Mouse (Mus musculus) T-cell, adult 2 months (primary cell): ENCODE measurements around the gene Grk1.

ENCODE experiments used
- DNase-seq: peaks from one replicate; pipeline ENCODE4 v3.0.0; 2022; ENCODE audit warnings: low spot score

The Grk1 gene

DNA sequence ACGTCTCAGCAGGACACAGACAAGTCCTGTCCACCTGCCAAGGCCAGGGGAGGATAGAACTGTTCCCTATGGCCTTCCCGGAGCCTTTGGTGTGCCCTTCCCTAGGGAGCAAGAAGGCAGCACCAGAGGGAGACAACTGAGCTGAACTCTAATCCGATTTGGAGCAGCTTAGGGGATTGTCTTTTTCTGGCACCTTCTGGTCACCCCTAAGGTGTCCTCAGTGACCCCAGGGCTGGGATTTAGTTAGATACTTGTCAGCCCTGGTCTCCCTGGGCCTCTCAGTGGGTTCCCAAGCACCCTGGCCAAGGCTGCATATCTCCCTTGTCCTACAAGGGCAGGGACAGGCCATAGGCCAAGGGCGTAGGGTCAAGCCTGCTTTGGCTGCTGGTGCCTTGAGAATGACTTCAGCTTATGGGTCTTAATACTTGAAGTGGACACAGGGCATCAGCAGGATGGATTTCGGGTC lies at the start of gene Grk1:
Gene Grk1 (plus strand): TSS at position 416 of the 466 bp plus-strand sequence.
- no peak for DNase-seq

DNA sequence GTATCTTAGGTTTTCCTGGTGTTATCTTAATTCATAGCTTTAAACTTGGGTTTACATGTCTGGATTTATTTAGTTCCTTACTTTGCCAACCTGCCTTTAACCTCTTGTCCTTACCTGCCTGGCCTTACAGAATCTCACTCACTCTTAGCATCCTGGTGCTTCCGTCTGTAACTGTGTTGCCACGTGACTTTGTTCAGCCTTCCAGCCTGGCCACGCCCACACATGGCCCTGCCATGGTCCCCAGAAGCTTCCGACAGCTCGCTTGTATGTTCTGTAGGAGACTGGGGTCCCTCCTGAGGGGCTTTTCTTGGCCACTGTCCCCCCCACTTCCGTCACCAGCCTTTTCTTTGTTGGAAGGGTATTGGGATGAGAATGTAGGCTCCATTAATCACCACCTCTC lies 48.7 kb upstream of the Grk1 start:
- DNase-seq: no peak

DNA sequence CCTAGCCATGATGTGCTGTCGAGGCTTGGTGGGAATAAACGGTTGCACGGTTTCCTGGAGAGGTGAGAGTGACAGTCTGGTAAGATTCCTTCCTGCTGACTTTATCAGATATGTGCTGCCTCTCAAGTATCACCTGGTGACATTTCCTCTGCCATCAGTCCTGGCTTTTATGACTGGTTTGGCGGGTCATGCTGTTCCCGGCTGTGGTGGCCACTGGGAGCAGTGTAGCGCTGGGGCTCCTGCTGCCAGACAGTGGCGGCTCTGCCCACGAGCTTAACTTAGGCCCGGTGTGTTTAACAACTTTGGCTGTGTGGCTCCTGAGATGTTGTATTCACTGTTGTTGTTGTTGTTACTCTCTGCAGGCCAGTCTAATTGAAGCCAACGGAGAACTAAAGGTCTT lies 48.2 kb upstream of the Grk1 start:
- DNase-seq: no peak

DNA sequence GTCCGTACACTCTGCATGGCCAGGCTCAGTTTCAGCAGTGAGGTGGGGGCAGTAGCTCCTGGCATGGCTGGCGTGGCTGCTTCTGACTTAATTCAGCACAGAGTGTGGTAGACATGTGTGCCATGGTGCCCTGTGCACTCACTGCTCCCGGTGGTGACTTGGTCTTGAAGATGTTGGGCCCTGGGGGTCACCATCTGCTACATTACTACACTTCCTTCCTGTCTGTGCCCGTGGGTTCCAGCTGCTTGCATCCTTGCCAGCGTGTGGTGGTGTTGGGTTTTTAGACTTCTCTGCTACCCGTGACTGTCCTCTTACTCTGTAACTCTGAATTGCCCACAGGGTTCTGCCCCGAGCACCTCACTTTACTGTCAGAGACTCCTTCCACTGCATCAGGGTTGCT lies 44.7 kb upstream of the Grk1 start:
- DNase-seq: no peak

DNA sequence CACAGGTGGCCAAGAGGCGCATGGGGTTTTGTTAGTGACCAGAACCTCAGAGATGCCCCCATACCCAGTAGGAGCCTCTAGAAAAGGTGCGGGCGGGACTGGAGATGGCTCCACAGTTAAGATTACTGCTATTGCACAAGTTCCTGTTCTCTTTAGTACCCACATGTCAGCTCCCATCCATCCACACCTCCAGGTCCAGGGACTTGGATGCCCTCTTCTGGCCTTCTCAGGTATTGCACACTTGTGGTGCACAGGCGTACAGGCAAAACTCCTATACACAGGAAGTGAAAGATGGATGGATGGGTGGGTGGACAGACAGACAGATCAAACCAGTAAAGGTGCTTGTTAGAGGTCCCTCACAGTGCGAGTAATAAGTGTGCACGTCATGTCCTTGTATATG lies 43.0 kb upstream of the Grk1 start:
- DNase-seq: no peak

DNA sequence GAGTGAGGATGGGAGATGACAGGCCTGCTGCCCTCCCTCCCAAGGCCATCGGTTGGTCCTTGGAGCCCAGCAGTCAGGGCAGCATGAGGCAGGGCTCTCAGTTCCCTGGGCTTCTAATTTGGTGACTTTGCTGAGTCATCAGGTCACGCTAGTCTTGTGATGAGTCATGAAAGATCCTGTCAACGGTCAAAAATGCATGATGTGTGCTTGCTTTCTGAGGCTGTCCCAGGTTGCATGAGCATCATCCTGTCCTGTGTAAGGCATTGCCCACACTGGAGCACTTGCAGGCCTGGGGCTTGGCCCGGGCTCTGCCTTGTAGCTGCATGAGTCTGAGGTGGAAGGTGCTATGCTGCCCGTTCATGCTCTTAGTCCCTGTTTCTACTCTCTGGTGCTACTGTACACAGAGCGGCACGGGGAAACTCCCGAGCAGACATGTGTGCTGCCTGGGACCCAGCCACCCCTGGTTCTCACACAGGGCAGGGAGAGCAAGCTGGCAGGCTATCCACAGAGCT lies 31.7 kb upstream of the Grk1 start:
- no peak for DNase-seq

DNA sequence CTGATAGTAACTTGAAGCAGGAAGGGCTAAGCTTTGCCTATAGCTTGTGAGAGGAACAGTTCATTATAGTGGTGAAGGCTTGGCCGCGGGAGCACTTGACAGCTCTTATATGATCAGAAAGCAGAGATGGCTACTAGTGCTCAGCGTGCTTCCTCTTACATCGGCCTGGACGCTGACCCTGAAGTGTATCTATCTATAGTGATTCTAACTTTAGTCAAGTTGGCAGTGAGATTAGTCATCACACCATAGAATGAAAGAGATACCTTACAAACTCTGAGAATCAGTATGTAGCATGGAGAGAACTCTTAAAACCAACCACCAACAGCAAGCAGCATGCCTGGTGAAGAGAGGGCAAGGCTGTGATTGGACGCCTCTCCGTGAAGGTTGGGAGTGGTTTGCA lies 23.3 kb upstream of the Grk1 start:
- no peak for DNase-seq

DNA sequence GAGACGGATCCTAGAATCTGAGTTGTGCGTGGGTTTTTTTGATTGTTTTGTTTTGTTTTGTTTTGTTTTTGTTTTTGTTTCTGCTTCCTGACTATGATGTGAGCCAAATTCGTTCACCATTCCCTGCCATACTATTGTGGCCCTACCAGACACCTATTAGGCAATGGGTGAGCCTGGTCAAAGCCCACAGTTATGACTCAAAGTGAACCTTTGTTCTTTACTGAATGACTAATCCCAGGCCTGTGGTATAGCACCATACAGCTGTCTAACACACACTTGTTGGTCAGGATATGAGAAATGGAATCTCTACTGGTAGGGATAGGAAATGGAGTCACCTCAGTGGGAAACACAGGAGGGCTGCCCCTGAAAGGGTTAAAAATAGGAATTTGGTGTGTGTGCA lies 22.3 kb upstream of the Grk1 start:
- DNase-seq: no peak

DNA sequence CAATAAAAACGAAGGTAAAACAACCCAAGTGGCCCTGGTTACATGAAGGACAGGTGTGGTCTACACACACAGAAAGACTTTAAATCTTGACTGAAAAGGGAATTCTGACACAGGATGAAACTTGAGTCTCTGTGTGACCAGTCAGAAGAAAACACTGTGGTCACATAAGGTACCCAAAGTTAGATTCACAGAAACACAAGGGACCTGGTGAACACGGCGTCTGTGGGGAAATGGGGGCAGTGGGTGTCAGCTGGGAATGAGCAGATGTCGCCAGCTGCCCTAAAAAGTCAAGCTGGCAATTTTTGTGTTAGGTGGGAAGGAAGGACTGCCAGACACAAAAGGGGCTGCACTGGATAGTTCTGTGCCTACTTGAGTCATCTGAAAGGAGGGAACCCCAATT lies 21.9 kb upstream of the Grk1 start:
- DNase-seq: no peak

DNA sequence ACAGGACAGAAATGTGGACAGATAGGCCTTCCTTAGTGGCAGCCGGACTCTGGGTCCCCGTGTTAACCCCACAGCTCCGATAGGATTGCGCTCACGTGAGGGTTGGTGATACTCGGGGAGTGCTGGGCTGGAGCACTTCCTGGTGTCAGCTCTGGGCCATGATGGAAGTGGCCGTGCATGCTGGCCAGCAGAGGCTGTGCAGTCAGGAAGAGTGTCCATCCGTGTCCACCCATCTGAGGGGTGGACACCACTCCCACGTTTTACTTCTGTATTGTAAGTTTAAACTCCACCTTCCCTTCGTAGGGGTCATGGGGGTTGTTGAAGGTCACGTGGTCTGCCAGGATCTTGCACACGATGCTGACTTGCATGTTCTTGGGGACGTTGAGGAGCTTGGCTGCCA lies 18.5 kb upstream of the Grk1 start:
- DNase-seq: no peak

DNA sequence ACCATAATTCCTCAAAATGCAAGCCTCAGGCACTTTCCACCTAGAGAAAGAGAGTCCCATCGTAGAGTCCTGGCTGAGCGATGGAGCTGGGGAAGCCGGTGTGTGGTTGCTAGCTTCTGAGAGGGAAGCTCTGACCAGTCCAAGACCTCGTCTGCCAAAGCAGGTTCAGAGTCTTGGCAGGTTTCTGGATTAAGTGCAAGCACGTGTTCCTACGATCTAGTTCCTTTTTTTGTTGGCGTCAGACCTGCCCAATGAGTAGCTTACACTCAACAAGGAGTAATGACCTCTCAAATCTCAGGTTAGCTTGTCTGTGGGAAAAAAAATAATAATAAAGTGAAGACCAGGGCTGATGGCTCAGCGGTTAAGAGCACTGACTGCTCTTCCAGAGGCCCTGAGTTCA lies 17.2 kb upstream of the Grk1 start:
- DNase-seq: no peak

DNA sequence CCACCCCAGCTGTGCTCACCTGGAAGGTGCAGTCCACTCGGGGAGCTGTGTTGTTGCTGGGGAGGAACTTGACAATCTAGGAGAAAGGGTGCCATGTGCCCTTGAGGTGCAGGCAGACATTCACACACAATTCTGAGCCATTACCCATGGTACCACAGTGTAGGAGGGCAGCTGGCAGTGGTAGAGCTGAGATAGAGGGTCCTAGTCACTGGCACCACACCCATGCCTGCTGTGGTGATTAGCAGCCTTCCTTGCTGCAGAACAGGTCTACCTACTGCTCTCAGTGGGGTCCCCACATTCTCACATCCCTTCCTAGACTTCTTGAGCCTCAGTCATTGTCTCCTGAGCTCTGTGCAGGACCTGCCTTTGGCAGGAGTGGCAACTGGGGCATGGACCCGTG lies 16.1 kb upstream of the Grk1 start:
- no peak for DNase-seq

DNA sequence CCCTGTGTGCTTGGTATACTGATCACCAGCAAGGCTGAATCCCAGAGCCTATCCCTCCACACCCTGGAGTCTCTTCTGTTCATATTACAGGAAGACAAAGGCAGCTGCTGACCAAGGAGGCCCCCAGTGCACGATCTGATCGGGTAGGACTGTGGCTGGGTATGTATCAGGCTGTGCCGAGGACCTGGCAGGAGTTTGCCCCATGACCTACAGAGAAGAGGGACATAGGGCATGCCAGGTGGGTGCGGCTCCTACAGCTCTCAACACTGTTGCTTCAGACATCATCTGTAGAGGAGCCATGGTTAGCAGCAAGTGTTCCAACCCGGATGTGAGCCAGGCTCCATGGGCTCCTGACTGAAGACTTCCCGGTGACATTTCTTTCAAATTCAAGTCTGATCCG lies 11.0 kb upstream of the Grk1 start:
- DNase-seq: no peak

DNA sequence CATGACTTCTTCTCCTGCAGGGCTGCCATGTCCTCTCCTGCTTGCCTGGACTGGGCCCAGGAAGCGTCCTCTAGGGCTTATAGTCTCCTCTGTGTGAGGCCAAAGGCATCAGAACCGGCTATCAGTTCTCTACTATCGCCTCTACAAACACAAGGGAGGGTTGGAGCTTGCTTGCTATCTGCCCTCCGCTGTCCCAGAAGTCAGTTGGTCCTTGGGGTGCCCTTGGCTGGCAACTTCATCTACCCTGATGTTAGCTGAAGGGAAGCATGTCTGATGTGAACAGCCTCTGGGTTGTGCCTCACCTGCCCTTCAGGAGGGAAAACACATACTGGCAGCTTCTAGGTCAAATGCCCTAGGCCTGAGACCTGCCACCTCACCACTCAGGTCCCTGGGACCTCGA lies 8.2 kb upstream of the Grk1 start, which contains the start of gene Atp4b:
Gene Atp4b (minus strand): TSS at position 101 of the 400 bp plus-strand sequence.
- DNase-seq: no peak

DNA sequence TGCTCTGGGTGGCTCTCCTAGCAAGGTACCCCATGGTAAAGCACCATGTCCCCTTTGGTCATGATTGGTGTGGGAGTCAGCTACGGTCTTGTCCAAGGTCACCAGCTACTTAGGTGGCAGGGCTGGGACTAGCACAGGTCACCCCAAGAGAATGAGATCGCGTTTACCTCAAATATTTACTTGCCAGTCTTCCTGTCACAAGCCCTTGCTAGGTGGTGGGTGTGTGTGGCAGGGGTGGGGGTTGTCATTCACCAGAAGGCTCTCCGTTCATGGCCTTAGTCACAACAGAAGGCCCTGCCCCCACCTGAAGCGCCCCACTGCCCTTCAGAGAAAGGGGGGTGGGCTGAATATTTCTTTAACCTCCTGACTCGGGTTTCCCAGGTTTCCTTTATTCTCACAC lies 1.4 kb upstream of the Grk1 start:
- no peak for DNase-seq

DNA sequence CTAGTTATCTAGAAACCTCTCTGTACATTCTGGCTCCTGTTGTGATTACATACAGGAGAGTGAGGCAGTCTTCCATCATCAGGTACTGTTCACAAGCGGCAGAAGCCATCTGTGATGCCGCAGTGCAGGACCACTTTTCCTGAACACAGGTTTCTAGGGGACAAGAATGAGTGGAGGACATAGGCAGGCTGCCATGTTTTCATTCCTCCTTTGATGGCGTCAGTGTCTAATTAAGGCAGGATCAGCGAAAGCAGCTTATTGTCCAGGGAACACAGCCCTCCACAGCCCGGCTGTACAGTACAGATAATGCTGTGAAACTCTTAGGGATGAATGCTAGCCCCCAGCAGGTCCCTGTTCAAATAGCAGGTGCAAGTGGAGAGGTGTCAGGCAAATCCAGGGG lies 1.1 kb downstream of the Grk1 start:
- DNase-seq: no peak

DNA sequence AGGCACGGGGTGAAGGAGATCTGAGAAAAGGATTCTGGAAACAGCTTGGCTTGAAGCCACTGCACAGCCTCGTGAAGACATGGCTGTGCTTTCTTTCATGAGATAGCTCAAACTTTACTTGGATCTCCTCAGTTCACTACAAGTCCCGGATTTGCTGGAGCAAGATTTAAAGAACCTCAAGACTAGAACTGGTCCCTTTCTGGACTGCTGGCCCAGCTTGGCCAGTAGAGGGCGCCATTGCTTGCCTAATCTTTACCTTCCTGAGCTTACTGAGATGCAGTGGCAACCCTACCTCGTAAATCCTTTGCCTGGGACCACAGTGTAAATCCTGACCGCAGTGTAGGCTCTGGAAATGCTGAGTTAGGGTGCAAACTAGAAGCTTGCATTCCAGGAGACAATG lies 6.7 kb downstream of the Grk1 start:
- peak; percentile 47 for DNase-seq

DNA sequence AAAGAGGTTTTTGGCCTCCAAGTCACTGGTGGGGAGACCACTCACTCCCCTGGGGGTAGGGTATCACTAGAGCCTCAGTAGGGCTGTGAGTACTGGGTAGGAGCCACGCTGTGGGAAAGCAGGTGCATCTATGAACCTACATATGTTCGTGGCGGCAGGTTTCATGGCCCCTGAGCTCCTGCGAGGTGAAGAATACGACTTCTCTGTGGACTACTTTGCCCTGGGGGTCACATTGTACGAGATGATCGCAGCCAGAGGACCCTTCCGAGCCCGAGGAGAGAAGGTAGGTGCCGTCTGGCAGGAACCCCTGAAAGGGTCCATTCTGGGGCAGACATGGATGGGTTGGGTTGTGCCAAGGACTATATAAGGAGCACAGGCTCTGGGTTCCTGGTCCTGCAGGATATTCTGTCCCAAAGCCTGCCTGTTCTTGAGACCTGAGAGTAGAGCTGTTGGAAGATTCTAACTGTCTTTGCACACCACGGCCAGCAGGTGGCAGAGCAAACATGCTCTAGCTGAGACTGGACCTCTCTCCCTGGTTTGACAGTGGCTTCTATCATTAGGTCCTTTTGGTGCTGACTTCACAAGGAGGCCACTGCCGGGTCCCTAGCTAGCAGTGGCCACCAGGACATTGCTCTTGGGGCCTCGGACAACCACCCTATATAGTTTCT lies 8.1 kb downstream of the Grk1 start:
- DNase-seq: peak; percentile 17

DNA sequence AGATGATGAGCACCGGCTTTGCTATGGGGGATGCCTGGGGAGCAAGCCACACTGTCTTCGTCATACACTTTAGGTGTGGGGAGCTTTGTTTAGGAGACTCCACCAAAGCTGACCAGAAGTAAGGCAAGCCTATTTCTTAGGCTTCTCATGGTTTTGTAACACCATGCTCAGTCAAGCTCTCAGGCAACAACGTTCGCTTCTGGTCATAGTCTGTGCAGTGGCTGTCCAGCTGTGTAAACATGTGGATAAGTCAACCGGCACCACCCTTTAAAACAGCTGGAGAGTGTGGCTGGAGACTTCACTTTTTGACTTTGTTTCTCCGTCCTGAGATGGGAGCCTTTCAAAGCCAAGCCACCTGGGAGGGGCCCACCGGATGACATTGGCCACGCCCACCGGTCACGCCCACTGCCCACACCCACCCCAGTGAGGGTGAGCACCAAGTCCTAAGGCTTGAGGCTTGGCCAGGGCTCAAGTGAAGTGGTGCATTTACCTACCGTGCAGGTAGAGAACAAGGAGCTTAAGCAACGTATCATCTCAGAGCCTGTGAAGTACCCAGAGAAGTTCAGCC lies 9.0 kb downstream of the Grk1 start:
- DNase-seq: no peak

DNA sequence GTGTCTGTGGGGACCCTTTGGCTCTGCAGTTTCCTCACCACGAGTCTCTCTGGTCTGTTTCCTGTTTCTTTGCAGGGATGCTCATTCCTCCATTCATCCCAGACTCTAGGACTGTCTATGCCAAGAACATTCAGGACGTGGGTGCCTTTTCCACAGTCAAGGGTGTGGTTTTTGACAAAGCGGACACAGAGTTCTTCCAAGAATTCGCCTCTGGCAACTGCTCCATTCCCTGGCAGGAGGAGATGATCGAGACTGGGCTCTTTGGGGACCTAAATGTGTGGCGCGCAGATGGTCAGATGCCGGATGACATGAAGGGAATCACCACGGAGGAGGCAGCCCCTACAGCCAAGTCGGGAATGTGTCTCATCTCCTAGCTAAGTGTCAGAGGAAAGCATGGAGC lies 11.0 kb downstream of the Grk1 start:
- no peak for DNase-seq

DNA sequence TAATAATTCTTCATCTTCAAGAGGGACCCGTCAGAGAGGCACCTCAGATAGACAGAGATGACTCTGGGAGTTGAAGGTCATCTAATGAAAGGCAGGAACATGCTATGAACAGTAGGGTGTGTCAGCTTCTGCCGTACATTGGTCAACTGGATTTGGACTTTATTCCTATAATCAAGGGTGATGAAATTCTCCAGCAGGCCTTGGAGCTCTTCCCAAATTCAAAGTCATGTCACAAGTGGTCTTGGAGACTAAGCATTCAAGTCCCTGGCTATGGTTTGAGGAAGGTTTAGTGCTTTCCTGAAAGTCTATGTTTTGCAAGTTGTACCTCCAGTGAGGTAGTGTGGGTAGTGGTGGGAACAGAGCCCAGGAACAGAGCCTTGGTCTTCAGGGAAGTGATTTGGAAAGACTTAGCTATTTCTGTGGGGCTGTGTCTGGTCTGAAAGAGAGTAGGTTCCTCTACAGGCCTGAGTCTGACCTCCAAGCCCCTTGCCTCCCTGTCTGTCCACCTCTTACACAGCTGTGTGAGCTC lies 14.3 kb downstream of the Grk1 start:
- no peak for DNase-seq

DNA sequence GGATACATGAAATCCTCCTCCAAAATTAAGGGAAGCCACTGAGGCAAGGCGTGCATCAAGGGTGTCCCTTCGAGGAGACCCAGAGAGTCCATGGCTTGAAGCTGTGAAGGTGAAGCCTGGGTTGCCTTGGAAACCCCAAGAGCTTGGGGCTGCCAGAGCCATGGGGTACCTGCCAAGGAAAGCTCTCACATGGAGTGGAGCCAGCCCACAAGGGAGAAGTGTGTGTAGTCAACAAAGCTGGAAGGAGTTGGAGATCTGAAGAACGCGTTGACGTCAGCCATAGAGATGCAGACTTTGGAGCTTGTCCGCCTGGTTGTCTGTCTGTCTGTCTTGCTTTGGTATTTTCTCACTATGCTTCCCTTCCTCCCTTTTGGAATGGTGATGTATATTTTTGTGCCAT lies 16.1 kb downstream of the Grk1 start:
- DNase-seq: no peak

DNA sequence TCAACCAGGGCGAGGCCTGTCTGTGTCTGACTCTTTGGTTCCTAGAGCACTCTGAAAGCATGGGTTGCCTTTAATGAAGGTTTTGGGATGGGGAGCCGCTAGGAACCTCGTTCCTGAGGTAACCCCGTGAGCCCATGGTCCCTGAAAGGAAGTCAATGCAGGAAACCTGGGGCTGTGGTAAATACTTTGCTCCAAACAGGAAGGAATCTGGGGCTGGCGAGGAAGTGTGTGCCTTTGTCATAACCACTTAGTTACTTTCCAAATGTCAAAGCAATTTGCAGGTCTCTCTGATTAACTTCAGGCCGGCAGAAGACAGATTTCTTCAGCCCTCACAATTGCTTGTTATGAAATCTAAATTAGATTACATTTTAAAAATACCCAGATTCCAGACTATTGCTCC lies 22.5 kb downstream of the Grk1 start:
- no peak for DNase-seq

DNA sequence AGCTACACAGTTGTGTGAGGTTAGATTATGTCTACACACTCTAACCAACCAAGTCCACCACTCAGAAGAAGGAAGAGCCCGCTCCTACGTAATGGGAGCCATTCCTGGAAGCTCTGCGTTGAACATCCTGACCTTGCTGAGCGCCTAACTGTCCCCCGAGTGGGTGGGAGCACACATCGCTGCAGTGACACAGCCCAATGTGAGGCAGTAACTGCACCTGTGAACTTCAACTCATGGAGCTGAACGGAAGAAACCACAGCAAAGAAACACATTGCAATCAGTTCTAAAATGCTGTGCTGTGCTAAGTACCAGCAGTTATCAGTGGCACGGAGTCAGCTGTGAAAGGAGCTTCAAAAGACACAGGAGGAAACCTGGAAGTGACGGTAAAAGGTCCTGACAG lies 23.3 kb downstream of the Grk1 start:
- no peak for DNase-seq
